Mouse (Mus musculus) retina, postnatal 1 day (tissue): ENCODE measurements around the gene Tbxas1.

Experiments
- DNase-seq: peaks from one replicate; pipeline ENCODE4 v3.0.0-alpha.2; 2012

The Tbxas1 gene

DNA sequence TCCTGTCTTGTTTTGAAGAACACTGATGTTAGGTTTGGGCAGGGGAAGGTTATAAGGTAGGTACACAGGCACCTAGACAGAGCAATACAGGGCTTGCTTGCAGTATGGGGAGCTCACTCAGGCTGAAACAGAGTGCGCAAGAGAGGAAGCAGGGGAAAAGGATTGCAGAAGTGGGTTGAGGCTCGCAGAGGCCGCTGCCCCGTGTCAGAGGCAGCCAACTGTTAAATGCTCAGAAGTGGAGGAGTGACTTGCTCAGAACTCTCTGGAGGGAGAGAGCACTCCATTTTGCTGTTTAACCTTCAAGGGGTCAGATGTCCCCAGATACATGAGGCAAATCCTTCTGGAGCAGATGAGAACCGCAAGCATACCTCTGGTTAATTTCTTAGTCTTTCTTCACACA lies 132.0 kb downstream of the Tbxas1 start:
- DNase-seq: peak; percentile 30

- no peak for DNase-seq
Observed at GRCm38 (mm10) chr6:39008116-39008515, 132.9 kb downstream of the Tbxas1 start.

GRCm38 (mm10) chr6:39013034-39013832 lies 138.0 kb downstream of the Tbxas1 start:
- DNase-seq: no peak

DNA sequence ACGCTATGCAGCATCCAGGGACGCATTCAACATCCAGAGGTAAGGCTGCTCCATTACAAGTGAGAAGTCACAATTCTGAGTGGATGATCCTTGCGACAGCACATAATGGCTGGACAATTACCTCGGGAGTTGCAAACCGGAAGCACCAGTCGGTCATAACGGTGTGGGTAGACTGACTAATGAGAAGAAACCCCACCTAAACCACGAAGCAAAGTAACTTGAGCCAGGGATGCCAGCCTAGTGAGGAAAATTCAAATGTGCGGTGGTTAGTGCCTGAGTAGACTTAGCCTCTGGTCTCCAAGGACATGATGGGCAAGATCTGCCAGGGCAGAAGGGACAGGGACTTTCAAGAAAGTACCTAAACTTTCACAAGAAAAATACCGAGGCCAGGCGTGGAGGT lies 142.7 kb downstream of the Tbxas1 start:
- no peak for DNase-seq

DNA sequence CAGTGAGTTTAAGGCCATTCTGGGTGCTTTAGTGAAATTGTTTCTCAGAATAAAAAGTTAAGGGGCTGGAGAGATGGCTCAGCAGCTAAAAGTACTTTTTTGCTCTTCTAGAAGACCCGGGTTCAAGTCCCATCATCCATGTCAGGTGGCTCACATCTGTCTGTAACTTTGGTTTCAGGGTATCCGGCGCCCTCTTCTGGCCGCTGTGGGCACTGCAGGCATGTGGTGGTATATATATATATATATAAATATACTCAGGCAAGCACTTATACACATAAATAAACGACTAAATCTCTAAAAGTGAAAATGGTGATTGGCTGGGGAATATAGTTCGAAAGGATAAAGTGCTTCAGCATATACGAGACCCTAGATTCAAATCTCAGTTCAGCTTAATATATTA lies 143.6 kb downstream of the Tbxas1 start:
- peak; percentile 19 for DNase-seq

DNA sequence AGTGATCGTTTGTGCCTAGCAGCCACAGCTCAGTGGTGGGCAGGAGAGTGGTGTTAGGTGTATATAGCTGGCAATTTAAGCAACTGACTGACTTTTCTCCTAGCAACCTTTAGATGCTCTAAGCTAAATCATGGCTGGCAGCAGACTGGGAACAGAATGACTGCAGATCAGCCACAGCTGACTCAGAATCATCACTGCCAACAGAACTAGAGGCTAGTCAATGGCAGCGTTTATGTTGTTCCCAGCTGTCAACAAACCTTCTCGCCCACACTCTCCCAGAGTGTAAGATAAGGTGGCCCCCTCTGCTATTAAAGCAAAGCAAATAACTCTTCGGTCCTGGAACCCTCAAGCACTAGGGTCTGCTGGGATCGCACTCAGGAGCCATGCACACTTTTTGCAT lies 144.0 kb downstream of the Tbxas1 start:
- DNase-seq: no peak

DNA sequence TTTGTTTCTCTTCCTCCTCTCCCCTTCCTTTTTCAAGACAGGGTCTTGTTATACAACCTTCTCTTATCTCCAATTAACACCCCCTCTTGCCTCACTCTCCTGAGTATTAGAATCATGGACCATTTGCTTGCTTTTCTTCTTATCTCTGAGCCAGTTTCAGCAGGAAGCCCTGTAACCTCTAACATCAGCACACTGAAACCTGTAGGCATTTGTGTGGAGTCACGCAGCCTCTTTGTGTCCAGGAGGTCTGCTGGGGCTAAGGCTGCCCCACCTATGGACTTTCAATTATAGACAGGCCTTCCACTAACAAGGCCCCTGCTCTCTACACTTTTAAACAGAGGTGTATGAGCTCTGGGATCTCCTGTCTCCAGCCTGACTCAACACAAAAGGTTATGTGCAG lies 146.7 kb downstream of the Tbxas1 start:
- DNase-seq: no peak

DNA sequence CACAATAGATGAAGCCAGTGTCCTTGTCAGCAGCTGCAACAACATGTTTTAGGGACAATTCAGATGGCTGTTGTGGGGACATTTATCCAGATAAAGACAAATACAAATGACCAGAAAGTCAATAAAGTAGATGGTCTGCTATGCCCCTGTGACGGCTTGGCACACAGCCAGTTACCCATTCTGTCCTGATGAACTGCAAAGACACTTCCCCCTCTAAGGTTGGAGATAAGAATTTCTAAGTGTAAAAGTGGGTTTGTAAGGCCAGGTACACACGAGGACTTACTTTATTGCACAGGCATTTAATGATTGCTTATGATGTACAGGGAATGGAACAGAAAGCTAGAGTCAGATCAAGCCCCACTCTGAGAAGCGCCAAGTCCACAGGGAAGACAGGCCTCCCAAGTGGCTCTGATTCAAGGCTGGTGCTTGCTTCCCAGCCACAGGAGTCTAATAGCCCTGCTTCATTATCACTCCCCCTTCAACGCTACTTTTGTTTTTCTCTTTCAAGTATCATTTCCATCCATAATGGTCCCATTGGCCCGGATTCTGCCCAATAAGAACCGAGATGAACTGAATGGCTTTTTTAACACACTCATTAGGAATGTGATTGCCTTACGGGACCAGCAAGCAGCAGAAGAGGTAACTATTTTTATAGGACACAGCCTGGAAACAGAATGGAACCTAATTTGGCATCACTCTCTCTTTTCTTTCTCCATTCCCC lies 147.4 kb downstream of the Tbxas1 start:
- DNase-seq: no peak

DNA sequence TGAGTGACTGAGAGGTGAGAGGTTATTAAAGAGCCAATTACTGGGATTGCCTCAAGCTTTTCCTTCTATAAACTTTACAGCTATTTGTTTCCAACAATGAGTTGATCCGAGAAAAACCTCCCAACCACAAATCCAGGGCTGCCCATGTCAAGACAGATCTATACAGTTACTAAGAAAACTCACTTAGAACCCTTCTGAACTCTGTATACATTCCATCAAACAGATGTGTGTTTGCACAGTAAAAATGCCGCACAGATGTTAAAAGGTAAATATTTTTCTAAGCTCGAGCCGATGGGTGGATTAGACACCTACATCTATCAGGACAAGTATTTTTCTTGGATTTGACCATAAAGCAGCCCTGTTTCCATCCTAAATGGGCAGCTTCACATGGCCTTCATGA lies 149.4 kb downstream of the Tbxas1 start:
- DNase-seq: no peak

DNA sequence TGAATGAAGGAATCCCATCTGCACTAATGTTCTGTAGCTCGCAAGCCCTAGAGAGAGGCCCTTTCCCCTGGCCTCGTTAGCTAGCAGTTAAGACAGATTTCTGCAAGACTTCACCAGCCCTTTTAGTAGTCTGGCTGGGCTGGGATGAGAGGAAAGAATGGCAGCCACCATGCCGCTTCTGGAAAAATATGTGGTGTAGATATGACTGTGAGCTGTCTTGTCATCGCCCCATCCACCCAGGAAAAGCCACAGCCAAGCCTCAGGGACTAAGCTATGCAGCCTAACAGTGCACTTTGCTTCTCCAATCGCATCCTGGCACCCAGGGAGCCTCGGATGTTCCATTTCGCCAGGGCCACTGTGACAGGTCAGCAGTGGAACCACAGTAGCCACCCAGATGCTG lies 149.8 kb downstream of the Tbxas1 start:
- DNase-seq: no peak

DNA sequence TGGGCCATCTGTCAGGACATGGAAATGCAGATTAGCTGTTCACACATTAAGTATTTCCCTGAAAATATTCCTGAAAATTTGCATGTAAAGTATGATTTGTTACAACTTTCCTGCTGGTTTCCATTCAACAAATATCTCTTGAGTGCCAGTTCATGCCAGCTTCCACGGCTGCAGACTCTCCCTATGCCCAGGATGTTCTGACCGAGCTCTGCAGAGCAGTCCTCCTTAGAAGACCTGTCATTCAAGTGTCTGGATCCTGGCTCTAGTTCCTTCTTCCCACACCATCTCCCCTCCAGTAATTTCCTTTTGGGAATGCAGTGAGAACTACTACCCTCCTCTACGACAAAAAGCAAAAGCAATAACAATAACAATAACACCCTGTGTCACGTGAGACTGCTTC lies 155.5 kb downstream of the Tbxas1 start:
- DNase-seq: no peak

DNA sequence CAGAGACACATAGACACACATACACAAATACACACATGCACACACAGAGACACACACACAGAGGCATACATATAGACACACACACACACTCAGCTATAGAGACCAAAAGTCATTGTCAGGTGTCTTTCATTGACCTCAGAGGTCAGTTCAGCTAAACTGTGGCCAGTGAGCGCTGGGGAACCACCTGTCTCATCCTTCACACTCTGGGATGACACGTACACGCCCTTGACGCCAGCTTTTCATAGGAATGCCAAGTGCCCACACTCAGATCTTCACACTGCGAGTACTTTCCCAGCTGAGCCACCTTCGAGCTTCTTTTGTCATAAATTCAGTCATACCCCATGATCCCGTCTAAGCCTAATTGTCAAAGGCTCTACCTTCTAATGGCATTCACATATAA lies 158.5 kb downstream of the Tbxas1 start:
- DNase-seq: no peak

DNA sequence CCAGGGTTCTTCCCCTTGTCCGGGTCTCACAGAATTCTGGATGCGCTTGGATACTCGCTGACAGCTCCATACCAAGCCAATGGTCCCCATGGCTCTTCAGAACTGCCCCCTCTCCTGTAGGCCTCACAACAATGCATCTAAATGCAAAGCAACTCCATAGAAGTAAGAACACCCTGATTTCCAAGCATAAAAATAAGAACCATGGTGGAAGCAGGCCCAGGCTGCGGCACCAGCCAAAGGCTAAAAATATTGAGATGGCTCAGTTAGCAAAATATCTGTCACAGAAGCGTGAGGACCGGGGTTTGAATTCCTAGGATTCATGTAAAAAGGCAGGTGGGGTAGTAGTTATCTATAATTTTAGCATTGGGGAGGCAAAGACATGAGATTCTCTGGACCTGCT lies 159.8 kb downstream of the Tbxas1 start:
- DNase-seq: no peak

DNA sequence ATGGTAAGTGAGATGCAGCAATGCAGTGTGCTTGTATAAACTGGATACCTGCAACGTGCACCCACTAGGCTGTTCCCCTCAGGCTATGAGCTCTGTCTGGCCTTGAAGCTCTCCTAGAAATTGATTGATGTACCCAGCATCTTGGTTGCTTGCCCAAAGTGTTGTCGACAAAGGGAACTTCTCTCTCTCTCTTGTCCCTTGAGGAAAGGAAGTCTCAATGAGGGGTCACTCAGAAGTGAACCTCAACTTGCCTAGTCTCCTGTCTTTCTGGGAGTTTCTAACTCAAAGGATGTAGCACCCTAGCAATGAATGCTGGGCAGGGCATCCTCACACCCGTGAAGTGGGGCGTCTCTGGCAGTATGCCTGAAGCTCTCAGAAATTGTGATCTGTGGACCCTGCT lies 161.0 kb downstream of the Tbxas1 start:
- DNase-seq: no peak

GRCm38 (mm10) chr6:39040451-39040850 lies 165.2 kb downstream of the Tbxas1 start:
- DNase-seq: no peak

DNA sequence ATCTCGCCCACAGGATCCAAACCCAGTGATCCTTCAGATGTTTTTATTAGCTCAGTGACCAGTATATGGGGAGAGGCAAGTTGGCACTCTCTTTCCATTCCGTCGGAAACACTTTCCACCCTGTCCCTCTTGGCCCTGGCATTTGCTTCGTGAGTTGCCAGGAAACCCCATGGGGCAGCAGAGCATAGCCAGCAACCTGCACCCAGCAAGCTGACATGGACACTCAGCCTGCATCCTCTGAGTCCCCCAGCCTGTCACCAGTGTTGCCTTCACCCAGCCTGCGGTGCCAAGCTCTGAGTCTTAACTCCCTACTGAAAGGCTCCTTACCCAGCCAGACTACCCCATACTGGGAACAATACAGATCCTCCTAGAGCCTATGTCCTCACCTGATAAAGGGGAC lies 173.9 kb downstream of the Tbxas1 start:
- DNase-seq: no peak

- no peak for DNase-seq
Observed at GRCm38 (mm10) chr6:39050836-39051235, 175.6 kb downstream of the Tbxas1 start.

- DNase-seq: no peak
Observed at GRCm38 (mm10) chr6:39051799-39052556, 176.8 kb downstream of the Tbxas1 start.

DNA sequence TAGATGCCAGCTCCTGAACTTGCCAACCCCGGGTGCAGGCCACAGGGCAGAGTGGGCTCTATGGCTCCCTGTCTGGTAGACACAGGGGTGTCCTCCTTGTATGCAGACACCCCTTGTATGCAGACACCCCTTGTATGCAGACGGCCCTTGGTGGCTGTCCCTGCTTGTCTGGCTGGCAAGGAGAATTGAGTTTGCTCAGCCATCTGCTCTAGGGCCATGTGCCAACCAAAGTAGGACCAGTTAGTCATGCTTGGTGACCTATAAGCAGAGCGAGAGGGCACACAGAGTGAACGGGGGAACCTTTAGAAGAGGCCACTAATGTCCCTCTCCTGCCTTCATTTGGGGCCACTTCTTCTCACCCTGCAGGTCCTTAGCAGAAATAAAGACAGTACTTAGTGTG lies 177.4 kb downstream of the Tbxas1 start:
- DNase-seq: no peak

- DNase-seq: no peak
Observed at GRCm38 (mm10) chr6:39054206-39054864, 179.1 kb downstream of the Tbxas1 start.

- DNase-seq: no peak
Observed at GRCm38 (mm10) chr6:39054878-39055508, 179.8 kb downstream of the Tbxas1 start.

GRCm38 (mm10) chr6:39055831-39056261 lies 180.6 kb downstream of the Tbxas1 start:
- no peak for DNase-seq

GRCm38 (mm10) chr6:39057161-39057560 lies 182.0 kb downstream of the Tbxas1 start:
- no peak for DNase-seq
